Mouse (Mus musculus) limb, embryonic 10.5 days (tissue): ENCODE results near the gene Slc24a2. TPM values are rescaled to one million over a fixed set of nuclear protein-coding genes. Genes with fewer than 3 reads are reported as not detected.

Experiments
- DNase-seq: peaks from one replicate; pipeline ENCODE4 v3.0.0-alpha.2; 2017; ENCODE audit warnings: low spot score
- H3K27ac ChIP-seq: fragments of 300-500 bp; sonication (generic); 2 replicates; pipeline ENCODE4 v1.5.1; 2016; ENCODE audit warnings: mild to moderate bottlenecking
- H3K27me3 ChIP-seq: fragments of 300-500 bp; sonication (generic); 2 replicates; pipeline ENCODE4 v1.6.1; 2016; ENCODE audit warnings: low read depth, mild to moderate bottlenecking; ENCODE audit not compliant: poor library complexity, severe bottlenecking
- H3K36me3 ChIP-seq: fragments of 300-500 bp; sonication (generic); 2 replicates; pipeline ENCODE4 v1.6.1; 2016; ENCODE audit warnings: mild to moderate bottlenecking, moderate library complexity
- H3K4me1 ChIP-seq: fragments of 300-500 bp; sonication (generic); 2 replicates; pipeline ENCODE4 v1.6.1; 2016
- H3K4me3 ChIP-seq: fragments of 300-500 bp; sonication (generic); 2 replicates; pipeline ENCODE4 v1.5.1; 2016; ENCODE audit warnings: mild to moderate bottlenecking, moderate library complexity
- H3K9me3 ChIP-seq: fragments of 300-500 bp; sonication (generic); replicated peaks from 2 replicates; pipeline ENCODE4 v1.6.1; 2016; ENCODE audit warnings: mild to moderate bottlenecking
- WGBS: fragments of 180-500 bp; shearing (Covaris S2); methylation state at CpG from one replicate; pipeline ENCODE4 v1.1.7; 2016; 5-methylcytosine and 5-hydroxymethylcytosine counted together
- polyA plus RNA-seq: library from polyadenylated mRNA; unstranded; fragments of >200 nt; fragmentation: Nextera tagmentation; extraction: Ambion mirVana; gene quantifications from 2 replicates; pipeline ENCODE4 v1.2.1, GENCODE M21; 2016

Slc24a2 gene
- polyA plus RNA-seq, 1 experiment from 2014 or later: 0.01 TPM

- Histone ChIP-seq H3K4me3 (no peak overlapping the region), H3K36me3 (no peaks in the 10 kb centered on the region), H3K27me3 (no peaks in the 10 kb centered on the region), H3K9me3 (no peaks in the 10 kb centered on the region), H3K4me1 (peaks cover 6% of the 10 kb centered on the region), H3K27ac (no peak overlapping the region)
- no peak for DNase-seq
- WGBS: 93% methylated on average over 5 of the region's 5 CpGs
Measured at GRCm38 (mm10) chr4:87096186-87096585, 134.1 kb downstream of the Slc24a2 start.

GRCm38 (mm10) chr4:87093612-87094011 lies 136.7 kb downstream of the Slc24a2 start:
- no peaks in the 10 kb centered on the region for H3K4me1 ChIP-seq
- H3K27ac ChIP-seq: no peak overlapping the region
- H3K4me3 ChIP-seq: no peak overlapping the region
- DNase-seq: no peak
- no peaks in the 10 kb centered on the region for H3K9me3 ChIP-seq
- no peaks in the 10 kb centered on the region for H3K27me3 ChIP-seq
- WGBS: 93% methylated on average over 3 of the region's 3 CpGs
- no peaks in the 10 kb centered on the region for H3K36me3 ChIP-seq

DNA sequence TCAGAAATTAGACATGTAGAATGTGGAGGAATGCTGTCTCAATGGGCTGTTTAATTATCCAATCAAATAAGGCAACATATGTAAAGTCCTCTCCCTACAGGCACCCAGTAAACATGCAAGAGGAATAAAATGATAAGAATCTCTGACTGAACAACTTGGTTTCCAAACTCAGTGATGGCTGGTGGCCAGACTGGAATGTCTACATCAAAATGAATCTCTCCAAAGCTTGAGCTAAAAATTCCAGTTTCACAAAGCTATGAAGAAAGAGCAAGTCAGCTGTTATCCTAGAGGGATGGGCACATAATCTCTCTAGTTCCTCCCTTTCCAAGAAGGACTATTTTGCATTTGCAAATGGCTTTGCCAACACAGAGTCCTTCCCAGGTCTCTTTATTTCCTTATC lies 139.4 kb downstream of the Slc24a2 start:
- DNase-seq: no peak
- Histone ChIP-seq H3K9me3 (no peaks in the 10 kb centered on the region), H3K4me1 (peaks cover 10% of the 10 kb centered on the region), H3K27ac (no peak overlapping the region), H3K4me3 (no peak overlapping the region), H3K27me3 (no peaks in the 10 kb centered on the region), H3K36me3 (no peaks in the 10 kb centered on the region)

DNA sequence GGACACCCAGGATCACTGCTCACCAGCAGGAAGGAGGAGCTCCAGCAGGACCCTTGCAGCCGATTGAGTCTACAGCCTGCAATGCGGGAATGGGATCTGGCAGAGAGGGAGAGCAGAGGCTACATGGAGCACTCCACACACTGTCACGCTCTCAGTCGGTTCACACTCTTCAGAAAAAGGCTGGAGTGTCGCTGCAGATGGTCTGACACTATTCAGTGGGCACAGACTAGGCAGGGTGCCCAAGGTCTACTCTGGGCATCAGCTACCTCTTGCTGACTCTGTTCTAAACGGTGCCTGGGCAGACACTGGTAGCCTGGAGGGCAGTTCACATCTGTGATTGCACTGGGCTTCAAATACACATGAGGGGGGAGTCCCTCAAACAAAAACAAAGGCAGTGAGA lies 141.6 kb downstream of the Slc24a2 start:
- H3K27me3 ChIP-seq: no peaks in the 10 kb centered on the region
- no peaks in the 10 kb centered on the region for H3K36me3 ChIP-seq
- H3K27ac ChIP-seq: no peak overlapping the region
- H3K9me3 ChIP-seq: no peaks in the 10 kb centered on the region
- 83% methylated on average over 6 of the region's 6 CpGs for WGBS
- peaks cover 10% of the 10 kb centered on the region for H3K4me1 ChIP-seq
- no peak overlapping the region for H3K4me3 ChIP-seq
- DNase-seq: no peak

DNA sequence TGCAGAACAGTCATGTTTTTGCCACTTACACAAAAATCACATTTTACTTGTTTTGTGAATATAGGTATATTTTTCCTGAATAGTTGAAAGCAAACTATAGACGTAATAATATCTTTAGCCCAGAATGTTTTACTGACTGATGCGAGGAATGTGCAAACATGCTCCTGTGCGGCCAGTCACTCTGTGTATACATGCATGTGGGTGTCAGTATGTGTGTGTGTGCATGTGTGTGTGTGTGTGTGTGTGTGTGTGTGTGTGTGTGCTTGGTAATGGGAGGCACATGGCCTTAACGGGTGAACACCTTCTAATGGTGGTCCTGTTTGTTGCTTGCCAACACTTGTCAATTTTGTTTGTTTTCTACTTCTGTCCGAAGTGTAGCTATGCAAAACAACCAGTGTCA lies 142.7 kb downstream of the Slc24a2 start:
- H3K27ac ChIP-seq: no peak overlapping the region

DNA sequence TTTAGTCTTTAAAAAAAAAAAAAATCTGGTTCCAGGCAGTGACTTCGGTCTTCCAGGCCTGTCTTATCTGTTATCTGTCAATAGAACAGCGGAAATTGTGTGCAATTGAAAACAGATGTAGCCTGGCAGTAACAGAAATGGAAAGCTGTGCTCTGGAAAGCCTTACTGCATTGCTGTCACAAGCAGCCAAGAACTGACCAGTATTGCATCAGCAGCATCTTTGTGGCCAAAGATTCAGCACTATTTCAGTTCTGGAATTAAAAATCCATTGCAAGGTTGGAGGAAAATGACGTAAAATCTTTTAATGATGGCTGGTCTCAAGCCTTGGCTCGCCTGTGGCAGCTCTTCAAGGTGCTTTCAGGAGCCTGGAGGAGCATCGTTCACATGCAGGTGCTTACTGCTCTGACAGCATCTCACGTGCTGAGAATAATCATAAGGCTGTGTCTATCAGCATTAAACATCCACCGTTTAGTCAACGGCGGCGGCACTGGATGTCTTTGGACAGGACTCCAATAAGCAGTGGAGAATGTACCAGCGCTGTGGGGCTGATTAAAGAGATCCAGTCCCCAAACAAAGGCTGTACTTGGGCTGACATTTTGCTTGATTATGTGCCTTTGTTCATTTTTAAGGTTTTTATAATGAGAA lies 143.2 kb downstream of the Slc24a2 start:
- no peaks in the 10 kb centered on the region for H3K9me3 ChIP-seq
- peak overlapping the region; percentile 62; the same call in 1 of the 2 replicates for H3K27ac ChIP-seq
- 49% methylated on average over 11 of the region's 11 CpGs for whole genome bisulfite sequencing
- no peaks in the 10 kb centered on the region for H3K27me3 ChIP-seq
- no peak overlapping the region for H3K4me3 ChIP-seq
- H3K36me3 ChIP-seq: no peaks in the 10 kb centered on the region
- H3K4me1 ChIP-seq: peaks cover 10% of the 10 kb centered on the region
- DNase-seq: peak; percentile 36

More for the DNA sequence above, 142.7 kb downstream of the Slc24a2 start:
- Histone ChIP-seq H3K36me3 (no peaks in the 10 kb centered on the region), H3K27me3 (no peaks in the 10 kb centered on the region), H3K4me3 (no peak overlapping the region), H3K9me3 (no peaks in the 10 kb centered on the region), H3K4me1 (peaks cover 10% of the 10 kb centered on the region)
- no peak for DNase-seq
- 76% methylated on average over 5 of the region's 5 CpGs for WGBS

DNA sequence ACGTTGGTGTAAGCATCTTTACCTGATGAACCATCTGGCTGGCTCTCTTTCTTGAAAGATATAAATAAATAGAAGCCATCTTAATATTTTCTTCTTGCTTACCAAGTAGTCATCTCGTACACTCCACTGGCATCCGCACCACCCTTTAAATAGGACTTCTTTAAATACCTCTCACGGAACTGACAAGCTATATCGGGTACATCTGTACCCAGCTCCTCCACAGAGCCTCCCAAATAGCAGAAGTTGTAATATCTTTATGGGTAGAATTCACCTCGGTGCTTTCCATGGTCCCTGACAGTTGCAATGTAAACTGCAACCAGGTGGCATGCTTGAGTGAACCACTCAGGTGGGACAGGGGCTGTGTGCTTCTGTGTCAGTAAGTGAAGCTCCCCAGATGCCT lies 149.0 kb downstream of the Slc24a2 start:
- DNase-seq: no peak
- 87% methylated on average over 6 of the region's 6 CpGs for WGBS
- no peak overlapping the region for H3K27ac ChIP-seq
- no peaks in the 10 kb centered on the region for H3K9me3 ChIP-seq
- no peaks in the 10 kb centered on the region for H3K27me3 ChIP-seq
- no peak overlapping the region for H3K4me3 ChIP-seq
- no peaks in the 10 kb centered on the region for H3K4me1 ChIP-seq
- H3K36me3 ChIP-seq: no peaks in the 10 kb centered on the region

DNA sequence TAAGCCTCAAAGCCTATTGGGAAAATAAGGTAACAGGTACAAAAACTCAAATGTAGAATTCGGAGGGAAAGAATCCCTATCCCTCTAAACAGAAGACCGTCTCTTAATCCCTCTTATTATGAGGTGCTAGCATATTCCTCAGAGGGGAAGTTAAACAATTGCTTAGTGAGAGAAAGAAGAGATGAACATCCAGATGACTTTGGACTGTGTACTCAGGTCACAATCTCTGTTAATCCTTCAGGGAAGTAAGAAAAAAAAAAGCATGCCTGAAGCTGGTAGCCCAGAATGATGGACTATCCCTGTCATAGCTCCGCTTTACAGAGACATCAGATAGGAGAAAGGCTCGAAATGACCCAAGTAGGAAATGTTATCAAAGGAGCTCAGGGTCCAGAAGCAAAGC lies 151.0 kb downstream of the Slc24a2 start:
- Histone ChIP-seq H3K27me3 (no peaks in the 10 kb centered on the region), H3K27ac (no peak overlapping the region), H3K4me1 (no peaks in the 10 kb centered on the region), H3K9me3 (no peaks in the 10 kb centered on the region), H3K4me3 (no peak overlapping the region), H3K36me3 (no peaks in the 10 kb centered on the region)
- 84% methylated on average over 4 of the region's 4 CpGs for WGBS
- DNase-seq: no peak

- WGBS: 70% methylated on average over 2 of the region's 2 CpGs
- Histone ChIP-seq H3K9me3 (no peaks in the 10 kb centered on the region), H3K27ac (no peak overlapping the region)
Measured at GRCm38 (mm10) chr4:87078726-87079125, 151.6 kb downstream of the Slc24a2 start.

DNA sequence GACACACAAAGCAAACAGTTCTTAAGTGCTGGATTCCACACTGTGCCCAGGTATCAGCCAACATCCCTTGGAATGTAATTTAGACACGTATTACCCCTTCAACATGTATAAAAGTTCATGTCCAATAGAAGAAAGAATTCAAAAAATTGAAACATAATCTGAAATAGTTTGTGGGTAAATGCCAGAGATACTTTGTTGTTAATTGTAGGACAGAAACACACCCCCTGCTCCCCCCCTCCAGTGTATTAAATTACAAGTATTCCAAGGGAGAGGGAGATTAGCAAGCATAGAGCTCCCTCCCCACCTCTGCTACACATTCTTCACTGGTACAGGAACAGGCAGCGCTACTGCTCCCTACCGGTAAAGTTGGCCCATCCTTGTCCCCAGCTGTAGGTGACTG lies 154.5 kb downstream of the Slc24a2 start:
- Histone ChIP-seq H3K9me3 (no peaks in the 10 kb centered on the region), H3K4me3 (no peak overlapping the region), H3K27me3 (no peaks in the 10 kb centered on the region), H3K36me3 (no peaks in the 10 kb centered on the region), H3K4me1 (no peaks in the 10 kb centered on the region), H3K27ac (no peak overlapping the region)
- WGBS: 63% methylated on average over 3 of the region's 3 CpGs
- DNase-seq: no peak

More at GRCm38 (mm10) chr4:87078726-87079125, 151.6 kb downstream of the Slc24a2 start:
- Histone ChIP-seq H3K27me3 (no peaks in the 10 kb centered on the region), H3K36me3 (no peaks in the 10 kb centered on the region), H3K4me3 (no peak overlapping the region), H3K4me1 (no peaks in the 10 kb centered on the region)
- no peak for DNase-seq

DNA sequence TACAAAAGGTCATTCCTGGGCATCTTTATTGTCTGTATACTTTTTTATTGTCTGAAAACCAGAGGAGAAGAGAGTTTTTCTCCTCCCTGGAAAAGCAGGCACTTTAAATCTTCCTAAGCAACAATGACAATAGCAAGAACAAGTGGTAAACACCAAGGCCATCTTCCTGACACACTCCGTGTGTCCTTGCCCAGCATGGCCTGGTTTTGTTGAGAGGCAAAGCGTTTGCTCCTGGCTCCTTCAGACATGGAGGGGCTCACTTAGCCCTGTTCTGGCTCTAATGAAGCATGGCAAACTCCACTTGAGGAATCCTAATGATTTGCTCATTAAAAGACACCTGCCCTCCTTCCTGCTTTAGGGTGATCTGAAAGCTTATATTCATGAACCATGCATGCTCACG lies 162.2 kb downstream of the Slc24a2 start:
- no peaks in the 10 kb centered on the region for H3K4me1 ChIP-seq
- no peaks in the 10 kb centered on the region for H3K9me3 ChIP-seq
- no peak for DNase-seq
- H3K4me3 ChIP-seq: no peak overlapping the region
- H3K27ac ChIP-seq: no peak overlapping the region
- H3K27me3 ChIP-seq: no peaks in the 10 kb centered on the region
- no peaks in the 10 kb centered on the region for H3K36me3 ChIP-seq
- 81% methylated on average over 3 of the region's 3 CpGs for WGBS

GRCm38 (mm10) chr4:87065227-87065626 lies 165.1 kb downstream of the Slc24a2 start:
- no peak for DNase-seq
- Histone ChIP-seq H3K27me3 (no peaks in the 10 kb centered on the region), H3K4me3 (no peak overlapping the region), H3K9me3 (no peaks in the 10 kb centered on the region), H3K36me3 (no peaks in the 10 kb centered on the region), H3K4me1 (no peaks in the 10 kb centered on the region), H3K27ac (no peak overlapping the region)
- WGBS: 87% methylated on average over 5 of the region's 5 CpGs

DNA sequence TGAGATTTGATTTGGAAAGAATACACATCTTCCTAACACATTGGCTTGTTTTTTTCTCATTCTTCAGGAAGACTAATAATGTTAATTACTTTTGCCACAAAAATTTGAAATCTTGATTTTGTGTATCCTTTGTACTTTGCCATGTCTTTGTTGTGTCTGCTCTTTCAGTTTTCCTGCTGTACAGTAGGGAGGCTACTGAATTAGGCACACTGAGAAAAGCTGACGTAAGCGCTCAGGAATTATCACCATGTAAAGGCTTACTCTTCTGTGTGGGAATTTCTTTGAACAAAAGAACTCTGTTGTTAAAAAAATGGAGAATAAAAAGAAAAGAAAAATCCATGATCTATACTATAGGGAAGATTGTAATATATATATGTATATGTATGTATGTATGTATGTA lies 165.7 kb downstream of the Slc24a2 start:
- 97% methylated on average over 2 of the region's 2 CpGs for WGBS

DNA sequence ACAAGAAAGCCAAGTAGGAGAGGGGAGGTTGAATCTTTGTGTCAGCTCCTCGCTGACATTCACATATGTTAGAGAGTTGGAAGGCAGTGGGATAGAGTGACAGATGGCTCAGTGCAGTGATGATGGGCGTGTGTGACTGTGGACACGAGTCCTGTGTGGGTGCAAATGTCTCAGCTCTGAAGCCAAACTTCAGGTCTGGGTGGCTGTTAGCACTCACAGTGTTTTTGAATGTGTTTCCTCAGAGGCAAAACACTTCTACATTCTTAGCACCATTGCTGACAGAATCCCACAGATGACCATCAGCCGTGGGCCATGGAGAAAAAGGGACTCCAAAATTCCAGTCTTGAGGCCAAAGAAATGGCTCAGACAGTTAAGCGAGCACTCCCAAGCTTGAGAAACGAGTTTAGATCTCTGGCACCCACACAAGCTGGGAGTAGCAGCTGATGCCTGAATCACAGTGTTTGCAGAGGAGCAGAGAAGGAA lies 167.5 kb downstream of the Slc24a2 start:
- Histone ChIP-seq H3K9me3 (no peaks in the 10 kb centered on the region), H3K27me3 (no peaks in the 10 kb centered on the region), H3K4me1 (no peaks in the 10 kb centered on the region), H3K36me3 (no peaks in the 10 kb centered on the region), H3K27ac (no peak overlapping the region), H3K4me3 (no peak overlapping the region)
- no peak for DNase-seq
- WGBS: 80% methylated on average over 6 of the region's 6 CpGs

More for the DNA sequence above, 165.7 kb downstream of the Slc24a2 start:
- H3K9me3 ChIP-seq: no peaks in the 10 kb centered on the region
- no peak for DNase-seq
- no peaks in the 10 kb centered on the region for H3K36me3 ChIP-seq
- no peaks in the 10 kb centered on the region for H3K27me3 ChIP-seq
- no peak overlapping the region for H3K4me3 ChIP-seq
- no peaks in the 10 kb centered on the region for H3K4me1 ChIP-seq
- no peak overlapping the region for H3K27ac ChIP-seq
